Mouse (Mus musculus) E14TG2a.4 (cell line): ENCODE results near the gene Scaf1.

Experiments used
- CTCF ChIP-seq: conservative IDR thresholded peaks from 2 replicates; pipeline ENCODE4 v1.5.1; 2014; ENCODE audit warnings: low read length
- POU5F1 ChIP-seq: IDR thresholded peaks from 2 replicates; pipeline ENCODE4 v1.6.1; 2014; ENCODE audit warnings: low read length, borderline replicate concordance

DNA sequence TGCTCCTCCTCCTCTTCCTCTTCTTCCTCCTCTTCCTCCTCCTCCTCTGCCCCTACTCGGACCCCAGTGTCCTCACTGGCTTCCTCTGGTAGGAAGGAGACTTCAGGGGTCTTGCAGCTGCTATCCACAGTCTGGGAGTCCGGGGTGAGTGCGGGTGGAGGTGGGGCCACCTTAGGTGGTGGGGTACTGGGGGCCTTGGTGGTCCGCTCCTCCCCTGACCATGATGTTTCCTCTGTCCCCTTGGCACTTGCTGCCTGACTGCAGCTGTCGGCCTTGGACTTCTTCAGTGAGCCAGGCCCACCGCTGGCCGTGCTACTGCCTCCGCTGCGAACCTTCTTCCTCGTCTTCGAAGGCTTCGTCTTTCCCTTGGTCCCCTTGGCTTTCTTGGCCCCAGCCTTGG lies 9.7 kb downstream of the Scaf1 start:
- no peak for TF ChIP-seq POU5F1
- TF ChIP-seq CTCF = no peak
